Mouse (Mus musculus) hindbrain, embryonic 13.5 days (tissue): ENCODE measurements around the gene Ccdc34. TPM values are rescaled to one million over a fixed set of nuclear protein-coding genes. Genes with fewer than 3 reads are reported as not detected.

Experiments used
- ATAC-seq: fragments of 200-750 bp; cut with Nextera tagmentation; 2 replicates; pipeline ENCODE4 v1.8.0; 2017; ENCODE audit warnings: moderate TSS enrichment; ENCODE audit not compliant: low FRiP score
- H3K27ac ChIP-seq: fragments of 300-500 bp; sonication (generic); 2 replicates; pipeline ENCODE4 v1.5.1; 2015; ENCODE audit warnings: inconsistent platforms, mild to moderate bottlenecking, moderate library complexity
- H3K27me3 ChIP-seq: fragments of 300-500 bp; sonication (generic); 2 replicates; pipeline ENCODE4 v1.6.1; 2015; ENCODE audit warnings: mild to moderate bottlenecking, inconsistent platforms
- H3K36me3 ChIP-seq: fragments of 300-500 bp; sonication (generic); 2 replicates; pipeline ENCODE4 v1.6.1; 2015; ENCODE audit warnings: mild to moderate bottlenecking, inconsistent platforms
- H3K4me1 ChIP-seq: fragments of 300-500 bp; sonication (generic); replicated peaks from 2 replicates; pipeline ENCODE4 v1.6.1; 2015; ENCODE audit warnings: inconsistent platforms
- H3K4me2 ChIP-seq: fragments of 300-500 bp; sonication (generic); 2 replicates; pipeline ENCODE4 v1.6.1; 2015; ENCODE audit warnings: inconsistent platforms, mild to moderate bottlenecking, moderate library complexity
- H3K4me3 ChIP-seq: fragments of 300-500 bp; sonication (generic); 2 replicates; pipeline ENCODE4 v1.5.1; 2015; ENCODE audit warnings: mild to moderate bottlenecking, inconsistent platforms
- H3K9ac ChIP-seq: fragments of 300-500 bp; sonication (generic); 2 replicates; pipeline ENCODE4 v1.6.1; 2015; ENCODE audit warnings: mild to moderate bottlenecking, inconsistent platforms
- H3K9me3 ChIP-seq: fragments of 300-500 bp; sonication (generic); 2 replicates; pipeline ENCODE4 v1.6.1; 2016; ENCODE audit warnings: inconsistent platforms
- WGBS: fragments of 180-500 bp; shearing (Covaris S2); methylation state at CpG from one replicate; pipeline ENCODE4 v1.1.7; 2015; 5-methylcytosine and 5-hydroxymethylcytosine counted together
- polyA plus RNA-seq: library from polyadenylated mRNA; unstranded; fragments of >200 nt; fragmentation: Nextera tagmentation; extraction: Ambion mirVana; gene quantifications from 2 replicates; pipeline ENCODE4 v1.2.1, GENCODE M21; 2015

Ccdc34 gene
- polyA plus RNA-seq, 1 experiment from 2014 or later = 39.6 TPM

DNA sequence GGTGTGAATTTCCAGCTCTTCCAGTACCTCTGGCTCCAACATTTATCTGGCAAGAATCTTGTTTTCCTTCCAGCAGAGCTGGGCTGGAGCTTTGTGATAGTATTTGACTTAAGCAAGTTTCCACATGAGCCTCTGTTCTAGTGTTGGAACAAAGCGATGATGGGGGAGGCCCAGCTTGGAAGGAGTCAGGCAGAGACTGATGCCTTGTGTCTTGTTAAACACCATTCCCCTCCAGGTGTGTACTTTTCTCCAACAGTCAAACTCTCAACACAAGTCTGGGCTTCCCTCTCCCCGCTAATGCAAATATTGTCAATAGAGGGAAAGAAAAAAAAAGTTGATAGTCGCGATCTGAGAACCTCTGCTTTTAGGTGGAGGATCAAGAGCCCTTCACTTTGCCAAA lies 196.7 kb downstream of the Ccdc34 start:
- H3K9ac ChIP-seq = no peak overlapping the region
- no peaks in the 10 kb centered on the region for H3K9me3 ChIP-seq
- H3K27me3 ChIP-seq = no peaks in the 10 kb centered on the region
- no peaks in the 10 kb centered on the region for H3K36me3 ChIP-seq
- ATAC-seq = no peak
- H3K4me1 ChIP-seq = no peaks in the 10 kb centered on the region
- no peak overlapping the region for H3K4me2 ChIP-seq
- 86% methylated on average over 4 of the region's 4 CpGs for WGBS
- H3K4me3 ChIP-seq = no peak overlapping the region
- no peak overlapping the region for H3K27ac ChIP-seq

GRCm38 (mm10) chr2:110214991-110215684 lies 197.5 kb downstream of the Ccdc34 start:
- no peak for ATAC-seq
- no peak overlapping the region for H3K4me2 ChIP-seq
- H3K36me3 ChIP-seq = no peaks in the 10 kb centered on the region
- H3K27me3 ChIP-seq = no peaks in the 10 kb centered on the region
- H3K4me3 ChIP-seq = no peak overlapping the region
- H3K9me3 ChIP-seq = no peaks in the 10 kb centered on the region
- H3K4me1 ChIP-seq = no peaks in the 10 kb centered on the region
- 64% methylated on average over 9 of the region's 9 CpGs for WGBS
- H3K9ac ChIP-seq = no peak overlapping the region
- no peak overlapping the region for H3K27ac ChIP-seq

DNA sequence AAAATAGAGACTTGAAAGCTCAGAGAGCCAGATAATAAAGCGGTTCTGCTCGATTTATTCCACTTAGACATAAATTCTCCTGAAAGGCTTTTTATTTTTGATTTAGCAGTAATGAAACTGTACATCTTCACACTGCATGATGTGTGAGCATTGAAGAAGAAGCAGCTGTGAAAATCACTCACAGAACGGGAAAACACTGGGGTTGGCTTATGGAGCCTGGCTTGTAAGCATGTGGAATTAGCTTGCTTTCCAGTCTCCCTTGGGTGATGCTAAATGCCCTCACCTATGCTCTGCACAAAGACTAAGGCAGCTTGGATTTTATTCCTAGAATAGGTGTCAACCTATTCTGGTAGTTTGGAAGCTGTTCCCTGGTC lies 198.1 kb downstream of the Ccdc34 start:
- no peak for ATAC-seq
- no peak overlapping the region for H3K27ac ChIP-seq

GRCm38 (mm10) chr2:110220492-110220891 lies 202.9 kb downstream of the Ccdc34 start:
- no peaks in the 10 kb centered on the region for H3K27me3 ChIP-seq
- H3K36me3 ChIP-seq = no peaks in the 10 kb centered on the region
- no peak overlapping the region for H3K4me3 ChIP-seq
- H3K9ac ChIP-seq = no peak overlapping the region
- WGBS = 80% methylated on average over 1 of the region's 1 CpGs
- no peak overlapping the region for H3K27ac ChIP-seq
- no peaks in the 10 kb centered on the region for H3K9me3 ChIP-seq
- no peak overlapping the region for H3K4me2 ChIP-seq
- no peaks in the 10 kb centered on the region for H3K4me1 ChIP-seq
- ATAC-seq = no peak

More for the DNA sequence above, 198.1 kb downstream of the Ccdc34 start:
- H3K27me3 ChIP-seq = no peaks in the 10 kb centered on the region
- no peak overlapping the region for H3K9ac ChIP-seq
- WGBS = 71% methylated on average over 3 of the region's 3 CpGs
- H3K4me1 ChIP-seq = no peaks in the 10 kb centered on the region
- no peaks in the 10 kb centered on the region for H3K9me3 ChIP-seq
- no peak overlapping the region for H3K4me3 ChIP-seq
- H3K4me2 ChIP-seq = no peak overlapping the region
- H3K36me3 ChIP-seq = no peaks in the 10 kb centered on the region

DNA sequence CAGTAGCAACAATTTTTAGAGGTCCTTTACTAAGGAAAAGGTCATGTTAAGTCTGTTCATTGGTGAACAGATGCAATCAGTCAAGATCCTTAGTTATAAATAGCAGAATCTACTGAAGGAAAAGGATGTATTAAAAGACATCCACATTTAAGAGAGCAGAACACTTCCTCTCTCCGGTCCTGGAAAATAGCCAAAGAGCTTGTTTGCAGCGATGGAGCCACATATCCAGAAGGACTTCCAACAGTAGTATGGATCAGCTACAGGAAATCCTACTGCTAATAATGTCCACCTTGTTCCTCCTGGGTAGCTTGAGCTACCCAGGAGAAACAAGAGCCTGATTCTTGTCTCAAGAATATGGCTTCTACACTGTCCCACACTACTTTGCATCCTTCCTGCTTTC lies 205.2 kb downstream of the Ccdc34 start:
- Histone ChIP-seq H3K4me3 (no peak overlapping the region), H3K9me3 (no peaks in the 10 kb centered on the region), H3K4me1 (no peaks in the 10 kb centered on the region), H3K27ac (no peak overlapping the region), H3K4me2 (no peak overlapping the region), H3K27me3 (no peaks in the 10 kb centered on the region), H3K9ac (no peak overlapping the region), H3K36me3 (no peaks in the 10 kb centered on the region)
- 88% methylated on average over 2 of the region's 2 CpGs for WGBS
- ATAC-seq = no peak

Other genes with a start within 250 kb of the Ccdc34 start
- 176 and 180 TPM in 2 replicates for gene Lin7c, start 127.0 kb upstream of the Ccdc34 start, polyA plus RNA-seq
- gene Lgr4, start 100.2 kb upstream of the Ccdc34 start, polyA plus RNA-seq = 9.5 and 10.5 TPM in 2 replicates